Mouse (Mus musculus): ENCODE measurements around the gene Txk. TPM values are rescaled to one million over a fixed set of nuclear protein-coding genes. Genes with fewer than 3 reads are reported as not detected.

The Txk gene
- not detected for polyA plus RNA-seq (2015; fragmentation: Illumina TruSeq; extraction: RNeasy Lipid Tissue Mini Kit (QIAGEN cat#74804); ENCODE audit: low read depth, low replicate concordance)

GRCm38 (mm10) chr5:72752585-72752984 lies at the start of gene Txk:
Txk (minus strand) TSS chr5:72752777.

DNA sequence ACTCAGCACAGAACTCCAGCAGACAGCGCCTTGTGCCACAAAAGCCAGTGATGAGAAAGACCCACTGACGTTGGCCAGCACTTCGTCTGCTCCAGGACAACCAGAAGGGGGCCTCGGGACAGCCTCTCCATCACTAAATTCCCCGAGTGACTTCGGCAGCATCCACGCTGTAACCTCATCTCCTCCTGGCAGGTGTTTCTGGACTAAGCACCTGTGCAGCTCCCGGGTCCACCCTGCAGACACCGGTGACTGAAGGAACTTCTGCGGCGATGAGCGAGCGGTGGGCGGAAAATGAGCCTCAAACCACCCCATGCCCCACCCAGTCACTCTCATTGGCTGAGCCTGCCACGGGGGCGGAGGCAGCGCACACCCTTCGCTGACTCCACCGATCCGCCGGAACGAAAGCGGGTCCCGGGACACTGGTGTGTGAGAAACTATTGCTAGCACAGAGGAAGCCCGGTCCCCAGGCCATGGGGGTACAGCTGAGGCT lies 105.1 kb downstream of the Txk start, which contains the start of gene Nipal1:
TSS of gene Nipal1 (plus strand) at position 378 of the 490 bp plus-strand sequence.

Other genes with a start within 250 kb of the Txk start
- 0.27 TPM for gene Corin, start 248.3 kb downstream of the Txk start, polyA plus RNA-seq (2015; fragmentation: Illumina TruSeq; extraction: RNeasy Lipid Tissue Mini Kit (QIAGEN cat#74804); ENCODE audit: low read depth, low replicate concordance)
- 6.8 TPM for gene Nfxl1, start 193.1 kb downstream of the Txk start, polyA plus RNA-seq (2015; fragmentation: Illumina TruSeq; extraction: RNeasy Lipid Tissue Mini Kit (QIAGEN cat#74804); ENCODE audit: low read depth, low replicate concordance)
- gene Zar1, start 171.5 kb downstream of the Txk start, polyA plus RNA-seq (2015; fragmentation: Illumina TruSeq; extraction: RNeasy Lipid Tissue Mini Kit (QIAGEN cat#74804); ENCODE audit: low read depth, low replicate concordance), result 0.54 TPM
- gene Gm5868, start 165.2 kb downstream of the Txk start, polyA plus RNA-seq (2015; fragmentation: Illumina TruSeq; extraction: RNeasy Lipid Tissue Mini Kit (QIAGEN cat#74804); ENCODE audit: low read depth, low replicate concordance), result not detected
- gene Cnga1, start 108.5 kb downstream of the Txk start, polyA plus RNA-seq (2015; fragmentation: Illumina TruSeq; extraction: RNeasy Lipid Tissue Mini Kit (QIAGEN cat#74804); ENCODE audit: low read depth, low replicate concordance), result not detected
- gene Nipal1, start 105.0 kb downstream of the Txk start, polyA plus RNA-seq (2015; fragmentation: Illumina TruSeq; extraction: RNeasy Lipid Tissue Mini Kit (QIAGEN cat#74804); ENCODE audit: low read depth, low replicate concordance), result not detected
- 1.7 TPM for gene Tec, start 115.7 kb upstream of the Txk start, polyA plus RNA-seq (2015; fragmentation: Illumina TruSeq; extraction: RNeasy Lipid Tissue Mini Kit (QIAGEN cat#74804); ENCODE audit: low read depth, low replicate concordance)
- 14.8 TPM for gene Slain2, start 161.5 kb upstream of the Txk start, polyA plus RNA-seq (2015; fragmentation: Illumina TruSeq; extraction: RNeasy Lipid Tissue Mini Kit (QIAGEN cat#74804); ENCODE audit: low read depth, low replicate concordance)
- not detected for gene Gm10135, start 221.9 kb upstream of the Txk start, polyA plus RNA-seq (2015; fragmentation: Illumina TruSeq; extraction: RNeasy Lipid Tissue Mini Kit (QIAGEN cat#74804); ENCODE audit: low read depth, low replicate concordance)